Mouse (Mus musculus) forebrain, embryonic 14.5 days (tissue): ENCODE data around the gene Dmrtc2. TPM values are rescaled to one million over a fixed set of nuclear protein-coding genes. Genes with fewer than 3 reads are reported as not detected.
"Not testable (repeated sequence)": the region's sequence is repeated elsewhere in the genome, so short reads cannot be mapped to it uniquely, and the experiment has no call there.

Experiments used
- ATAC-seq: fragments of 200-750 bp; cut with Nextera tagmentation; 2 replicates; pipeline ENCODE4 v1.8.0; 2017; ENCODE audit warnings: mild to moderate bottlenecking, moderate library complexity
- DNase-seq: peaks from one replicate; pipeline ENCODE4 v3.0.0-alpha.2; 2015; ENCODE audit warnings: low spot score
- H3K27ac ChIP-seq: fragments of 300-500 bp; sonication (generic); 2 replicates; pipeline ENCODE4 v1.5.1; 2014; ENCODE audit warnings: low read depth, mild to moderate bottlenecking, control low read depth, low read length, moderate library complexity
- H3K27me3 ChIP-seq: fragments of 300-500 bp; sonication (generic); replicated peaks from 2 replicates; pipeline ENCODE4 v1.6.1; 2014; ENCODE audit warnings: low read length, control low read depth, mixed read lengths; ENCODE audit not compliant: control insufficient read depth, insufficient read depth
- H3K36me3 ChIP-seq: fragments of 300-500 bp; sonication (generic); 2 replicates; pipeline ENCODE4 v1.6.1; 2014; ENCODE audit warnings: low read length, control low read depth; ENCODE audit not compliant: control insufficient read depth, insufficient read depth
- H3K4me1 ChIP-seq: fragments of 300-500 bp; sonication (generic); 2 replicates; pipeline ENCODE4 v1.6.1; 2014; ENCODE audit warnings: antibody characterized with exemption, low read length, control low read depth; ENCODE audit not compliant: control insufficient read depth, insufficient read depth
- H3K4me2 ChIP-seq: fragments of 300-500 bp; sonication (generic); 2 replicates; pipeline ENCODE4 v1.6.1; 2014; ENCODE audit warnings: mild to moderate bottlenecking, control low read depth, low read length
- H3K4me3 ChIP-seq: fragments of 300-500 bp; sonication (generic); 2 replicates; pipeline ENCODE4 v1.5.1; 2014; ENCODE audit warnings: low read depth, low read length, control low read depth
- H3K9ac ChIP-seq: fragments of 300-500 bp; sonication (generic); 2 replicates; pipeline ENCODE4 v1.6.1; 2014; ENCODE audit warnings: mild to moderate bottlenecking, low read length, control low read depth, moderate library complexity
- H3K9me3 ChIP-seq: fragments of 300-500 bp; sonication (generic); replicated peaks from 2 replicates; pipeline ENCODE4 v1.6.1; 2016; ENCODE audit warnings: low read length, control low read depth, mixed read lengths; ENCODE audit not compliant: control insufficient read depth
- WGBS: fragments of 180-500 bp; shearing (Covaris S2); extraction: QIAGEN DNeasy Blood & Tissue Kit; methylation state at CpG from one replicate; pipeline ENCODE4 v1.1.7; 2014; 5-methylcytosine and 5-hydroxymethylcytosine counted together
- polyA plus RNA-seq: library from polyadenylated mRNA; unstranded; fragments of >200 nt; fragmentation: Nextera tagmentation; extraction: Ambion mirVana; gene quantifications from 2 replicates; pipeline ENCODE4 v1.2.1, GENCODE M21; 2014

Dmrtc2 gene
- polyA plus RNA-seq = not detected in 2 replicates

- 0 out of 2 replicates have a peak, but pooled peaks cover 4% of the 10 kb centered on the region for H3K4me1 ChIP-seq
- H3K9me3 ChIP-seq = no peaks in the 10 kb centered on the region
- no peaks in the 10 kb centered on the region for H3K36me3 ChIP-seq
- no peak within 1 kb of the TSS for H3K4me3 ChIP-seq
- DNase-seq (peak; percentile 24), ATAC-seq (peak; percentile 65; the same call in 1 of the 2 replicates)
- WGBS = 66% methylated on average over 41 of the region's 41 CpGs
- no peak within 1 kb of the TSS for H3K27ac ChIP-seq
- H3K27me3 ChIP-seq = no peaks in the 10 kb centered on the region
- H3K9ac ChIP-seq = no peak within 1 kb of the TSS
- H3K4me2 ChIP-seq = no peak within 1 kb of the TSS
Observed at GRCm38 (mm10) chr7:24869532-24870165, at the start of gene Dmrtc2, which contains the start of gene Lypd4. Gene Dmrtc2, plus strand, starts transcription at chr7:24870057. Gene Lypd4, minus strand, starts transcription at chr7:24869941.

GRCm38 (mm10) chr7:24824452-24824851, 45.4 kb upstream of the Dmrtc2 start:
- WGBS = 80% methylated on average over 7 of the region's 7 CpGs
- no peak for ATAC-seq
- Histone ChIP-seq H3K27ac (no peak overlapping the region), H3K9me3 (no peaks in the 10 kb centered on the region), H3K36me3 (no peaks in the 10 kb centered on the region), H3K27me3 (no peaks in the 10 kb centered on the region), H3K4me1 (no peaks in the 10 kb centered on the region), H3K4me2 (no peak overlapping the region), H3K9ac (no peak overlapping the region), H3K4me3 (no peak overlapping the region)
- DNase-seq = no peak

DNA sequence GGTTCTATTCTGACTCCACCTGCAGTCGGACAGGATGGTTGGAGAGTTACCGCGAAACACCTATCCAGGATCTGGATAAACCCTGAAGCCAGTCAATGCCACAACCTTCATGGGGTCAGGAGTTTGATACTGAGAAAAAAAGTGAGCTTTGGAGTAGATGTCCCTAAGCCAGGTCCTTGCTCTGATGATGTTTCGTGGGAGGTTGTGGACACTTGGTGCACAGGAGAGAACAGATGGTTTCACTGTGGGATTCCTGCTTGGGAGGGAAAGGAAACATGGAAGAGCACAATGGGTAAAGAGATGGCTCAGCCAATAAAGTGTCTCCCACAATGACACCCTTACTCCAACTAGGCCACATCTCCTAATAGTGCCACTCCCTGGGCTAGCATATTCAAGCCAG, 42.7 kb upstream of the Dmrtc2 start:
- Histone ChIP-seq H3K27me3 (no peaks in the 10 kb centered on the region), H3K36me3 (no peaks in the 10 kb centered on the region)
- 91% methylated on average over 4 of the region's 4 CpGs for WGBS

GRCm38 (mm10) chr7:24838732-24839409, 31.0 kb upstream of the Dmrtc2 start:
- not testable (repeated sequence) for H3K9me3 ChIP-seq, H3K4me2 ChIP-seq, H3K4me1 ChIP-seq, H3K27me3 ChIP-seq, H3K36me3 ChIP-seq, H3K9ac ChIP-seq, ATAC-seq, DNase-seq, H3K27ac ChIP-seq, H3K4me3 ChIP-seq
- 77% methylated on average over 11 of the region's 13 CpGs for WGBS

More for the DNA sequence above, 42.7 kb upstream of the Dmrtc2 start:
- DNase-seq = no peak
- H3K4me2 ChIP-seq = no peak overlapping the region
- H3K4me1 ChIP-seq = no peaks in the 10 kb centered on the region
- H3K27ac ChIP-seq = no peak overlapping the region
- no peak overlapping the region for H3K9ac ChIP-seq
- H3K9me3 ChIP-seq = no peaks in the 10 kb centered on the region
- no peak for ATAC-seq
- no peak overlapping the region for H3K4me3 ChIP-seq

- H3K4me3 ChIP-seq = no peak overlapping the region
- ATAC-seq (no peak), DNase-seq (no peak)
- H3K4me1 ChIP-seq = no peaks in the 10 kb centered on the region
- H3K27ac ChIP-seq = no peak overlapping the region
- H3K9ac ChIP-seq = no peak overlapping the region
- H3K4me2 ChIP-seq = no peak overlapping the region
- WGBS = 86% methylated on average over 8 of the region's 8 CpGs
- H3K9me3 ChIP-seq = no peaks in the 10 kb centered on the region
- H3K27me3 ChIP-seq = no peaks in the 10 kb centered on the region
- H3K36me3 ChIP-seq = no peaks in the 10 kb centered on the region
Observed at GRCm38 (mm10) chr7:24839410-24839808, 30.4 kb upstream of the Dmrtc2 start.

GRCm38 (mm10) chr7:24840331-24840730, 29.5 kb upstream of the Dmrtc2 start:
- DNase-seq = no peak
- 65% methylated on average over 3 of the region's 3 CpGs for WGBS
- Histone ChIP-seq H3K9me3 (no peaks in the 10 kb centered on the region), H3K4me3 (no peak overlapping the region), H3K4me1 (no peaks in the 10 kb centered on the region), H3K36me3 (no peaks in the 10 kb centered on the region), H3K27me3 (no peaks in the 10 kb centered on the region), H3K9ac (no peak overlapping the region), H3K4me2 (no peak overlapping the region), H3K27ac (no peak overlapping the region)
- no peak for ATAC-seq

GRCm38 (mm10) chr7:24841009-24841408, 28.8 kb upstream of the Dmrtc2 start:
- 63% methylated on average over 4 of the region's 4 CpGs for WGBS

GRCm38 (mm10) chr7:24844144-24844543, 25.7 kb upstream of the Dmrtc2 start:
- no peak overlapping the region for H3K4me2 ChIP-seq
- H3K27ac ChIP-seq = no peak overlapping the region
- DNase-seq (no peak), ATAC-seq (no peak)
- H3K36me3 ChIP-seq = no peaks in the 10 kb centered on the region
- H3K4me1 ChIP-seq = no peaks in the 10 kb centered on the region
- no peak overlapping the region for H3K9ac ChIP-seq
- no peak overlapping the region for H3K4me3 ChIP-seq
- H3K27me3 ChIP-seq = no peaks in the 10 kb centered on the region
- WGBS = 37% methylated on average over 5 of the region's 5 CpGs
- H3K9me3 ChIP-seq = no peaks in the 10 kb centered on the region

More at GRCm38 (mm10) chr7:24841009-24841408, 28.8 kb upstream of the Dmrtc2 start:
- ATAC-seq (no peak), DNase-seq (no peak)
- Histone ChIP-seq H3K4me2 (no peak overlapping the region), H3K4me1 (no peaks in the 10 kb centered on the region), H3K27me3 (no peaks in the 10 kb centered on the region), H3K4me3 (no peak overlapping the region), H3K27ac (no peak overlapping the region), H3K9ac (no peak overlapping the region), H3K9me3 (no peaks in the 10 kb centered on the region), H3K36me3 (no peaks in the 10 kb centered on the region)

- no peak for DNase-seq
- ATAC-seq = no peak
- H3K4me2 ChIP-seq = no peak overlapping the region
- 85% methylated on average over 9 of the region's 9 CpGs for WGBS
- H3K9me3 ChIP-seq = no peaks in the 10 kb centered on the region
- H3K9ac ChIP-seq = no peak overlapping the region
- H3K27ac ChIP-seq = no peak overlapping the region
- H3K36me3 ChIP-seq = no peaks in the 10 kb centered on the region
- no peaks in the 10 kb centered on the region for H3K27me3 ChIP-seq
- no peaks in the 10 kb centered on the region for H3K4me1 ChIP-seq
- no peak overlapping the region for H3K4me3 ChIP-seq
Observed at GRCm38 (mm10) chr7:24845181-24845580, 24.7 kb upstream of the Dmrtc2 start.
